Mouse (Mus musculus) heart, embryonic 14.5 days (tissue): ENCODE measurements at regions not wholly inside any gene's neighbourhood (a gene's known extent, or its start where the extent isn't known, plus 50 kb on each side); places are given as distances from the start of the nearest gene placed in this dataset.

Source experiments
- ATAC-seq: fragments of 200-750 bp; cut with Nextera tagmentation; 2 replicates; pipeline ENCODE4 v1.8.0; 2017; ENCODE audit warnings: low read depth, moderate TSS enrichment; ENCODE audit not compliant: insufficient number of reproducible peaks, insufficient read depth, low FRiP score
- H3K27ac ChIP-seq, 2 experiments: fragments of 200-500 bp in 1 of 2; fragments of 300-500 bp in 1 of 2; sonication (generic) in 1 of 2; replicated peaks in 1 of 2; 2 replicates each; pipeline ENCODE4 v1.5.1; 2012 to 2014; ENCODE audit warnings: low read depth in 2 of 2, low read length in 2 of 2, control low read depth in 1 of 2, mild to moderate bottlenecking in 1 of 2, mixed read lengths in 1 of 2; ENCODE audit not compliant: control insufficient read depth in 1 of 2, insufficient read depth in 1 of 2
- H3K27me3 ChIP-seq: fragments of 300-500 bp; sonication (generic); 2 replicates; pipeline ENCODE4 v1.6.1; 2014; ENCODE audit warnings: mild to moderate bottlenecking, low read length, control low read depth; ENCODE audit not compliant: control insufficient read depth, insufficient read depth
- H3K36me3 ChIP-seq: fragments of 300-500 bp; sonication (generic); 2 replicates; pipeline ENCODE4 v1.6.1; 2014; ENCODE audit warnings: mild to moderate bottlenecking, control low read depth, low read length, mixed read lengths; ENCODE audit not compliant: control insufficient read depth, insufficient read depth
- H3K4me1 ChIP-seq, 2 experiments: fragments of 200-500 bp in 1 of 2; fragments of 300-500 bp in 1 of 2; sonication (generic) in 1 of 2; 2 replicates each; pipeline ENCODE4 v1.6.1; 2012 to 2014; ENCODE audit warnings: low read length in 2 of 2, control low read depth in 1 of 2, mixed read lengths in 1 of 2; ENCODE audit not compliant: control insufficient read depth in 2 of 2, insufficient read depth in 2 of 2
- H3K4me2 ChIP-seq: fragments of 300-500 bp; sonication (generic); 2 replicates; pipeline ENCODE4 v1.6.1; 2014; ENCODE audit warnings: mild to moderate bottlenecking, low read length
- H3K4me3 ChIP-seq, 2 experiments: fragments of 200-500 bp in 1 of 2; fragments of 300-500 bp in 1 of 2; sonication (generic) in 1 of 2; 2 replicates each; pipeline ENCODE4 v1.5.1; 2012 to 2014; ENCODE audit warnings: low read length in 2 of 2, mild to moderate bottlenecking in 2 of 2, control low read depth in 1 of 2, low read depth in 1 of 2, moderate library complexity in 1 of 2; ENCODE audit not compliant: control insufficient read depth in 1 of 2, insufficient read depth in 1 of 2
- H3K9ac ChIP-seq: fragments of 300-500 bp; sonication (generic); 2 replicates; pipeline ENCODE4 v1.6.1; 2014; ENCODE audit warnings: mild to moderate bottlenecking, low read length
- H3K9me3 ChIP-seq: fragments of 300-500 bp; sonication (generic); 2 replicates; pipeline ENCODE4 v1.6.1; 2016; ENCODE audit warnings: low read length, control low read depth; ENCODE audit not compliant: control insufficient read depth
- WGBS: fragments of 180-500 bp; shearing (Covaris S2); extraction: QIAGEN DNeasy Blood & Tissue Kit; methylation state at CpG from one replicate; pipeline ENCODE4 v1.1.7; 2014; 5-methylcytosine and 5-hydroxymethylcytosine counted together

DNA sequence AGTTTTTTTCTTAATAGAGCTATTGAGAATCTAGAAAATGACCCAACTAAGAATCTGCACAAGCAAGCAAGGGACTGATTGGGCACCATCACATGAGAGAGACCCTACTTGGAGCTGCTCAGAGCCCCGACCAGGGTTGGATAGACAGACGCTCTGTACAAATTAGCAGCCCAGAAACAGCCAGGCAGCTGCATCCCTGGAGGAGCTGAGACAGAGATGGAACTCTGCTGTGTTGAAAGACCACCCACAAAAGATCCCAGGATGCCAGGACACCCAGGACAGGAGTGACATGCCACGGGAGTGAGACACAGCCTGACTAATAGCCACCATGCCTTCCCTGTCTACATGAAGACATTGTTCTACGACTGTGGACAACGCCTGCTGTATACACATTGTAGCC, 147.9 kb downstream of the Gm826 start:
- no peak for ATAC-seq
- no peak overlapping the region for H3K4me2 ChIP-seq
- H3K4me3 ChIP-seq, result no peak overlapping the region
- H3K27me3 ChIP-seq, result no peaks in the 10 kb centered on the region
- H3K9me3 ChIP-seq, result no peaks in the 10 kb centered on the region
- H3K9ac ChIP-seq, result no peak overlapping the region
- no peaks in the 10 kb centered on the region for H3K36me3 ChIP-seq
- no peaks in the 10 kb centered on the region for H3K4me1 ChIP-seq
- WGBS, result 83% methylated on average over 5 of the region's 5 CpGs
- no peak overlapping the region for H3K27ac ChIP-seq

- Histone ChIP-seq H3K36me3 (no peaks in the 10 kb centered on the region), H3K4me3 (no peak overlapping the region), H3K9me3 (no peaks in the 10 kb centered on the region), H3K9ac (no peak overlapping the region), H3K4me2 (no peak overlapping the region), H3K4me1 (no peaks in the 10 kb centered on the region), H3K27me3 (no peaks in the 10 kb centered on the region), H3K27ac (no peak overlapping the region)
- 69% methylated on average over 9 of the region's 9 CpGs for WGBS
- no peak for ATAC-seq
Observed at GRCm38 (mm10) chr2:160170975-160171515, 162.9 kb downstream of the Gm826 start.

DNA sequence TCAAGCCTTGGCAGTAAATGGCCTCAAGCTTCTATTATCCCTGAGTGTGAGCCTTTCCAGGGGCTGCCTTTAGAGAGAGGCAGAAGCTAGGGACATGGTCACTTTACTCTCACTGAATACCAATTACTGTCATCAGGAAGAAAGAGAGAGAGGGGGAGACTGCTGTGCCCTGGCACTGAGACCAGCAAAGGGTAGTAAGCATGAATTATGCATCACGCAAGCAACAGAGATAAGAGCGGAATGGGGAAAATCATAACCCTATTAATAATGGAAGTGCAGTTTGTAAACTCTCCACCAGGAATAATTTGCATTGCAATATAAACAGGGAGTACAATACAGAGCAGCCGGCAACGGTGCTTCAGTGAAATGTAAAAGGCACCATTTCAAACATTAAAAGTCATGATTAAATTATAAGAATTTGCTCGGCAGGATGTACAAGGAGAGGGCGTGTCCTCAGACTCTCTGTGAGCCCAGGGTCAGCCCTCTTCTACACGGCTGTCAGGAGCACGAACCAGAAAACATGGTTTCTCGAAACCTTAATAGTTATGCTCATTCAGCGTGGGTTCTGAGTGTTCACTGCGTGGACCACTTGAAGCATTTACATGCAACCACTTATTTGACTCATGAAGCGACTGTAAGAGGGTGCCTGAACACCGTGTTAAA, 175.2 kb downstream of the Gm826 start:
- no peak overlapping the region for H3K9ac ChIP-seq
- H3K4me3 ChIP-seq, result no peak overlapping the region
- WGBS, result 64% methylated on average over 13 of the region's 13 CpGs
- H3K27ac ChIP-seq, result no peak overlapping the region
- no peaks in the 10 kb centered on the region for H3K27me3 ChIP-seq
- H3K9me3 ChIP-seq, result no peaks in the 10 kb centered on the region
- H3K4me1 ChIP-seq, result peaks cover 5 to 11% of the 10 kb centered on the region in 2 experiments; a peak in 3 of 4 replicates
- ATAC-seq, result no peak
- 0 out of 2 replicates have a peak overlapping the region, but pooled peaks have one; percentile 3 for H3K4me2 ChIP-seq
- no peaks in the 10 kb centered on the region for H3K36me3 ChIP-seq

DNA sequence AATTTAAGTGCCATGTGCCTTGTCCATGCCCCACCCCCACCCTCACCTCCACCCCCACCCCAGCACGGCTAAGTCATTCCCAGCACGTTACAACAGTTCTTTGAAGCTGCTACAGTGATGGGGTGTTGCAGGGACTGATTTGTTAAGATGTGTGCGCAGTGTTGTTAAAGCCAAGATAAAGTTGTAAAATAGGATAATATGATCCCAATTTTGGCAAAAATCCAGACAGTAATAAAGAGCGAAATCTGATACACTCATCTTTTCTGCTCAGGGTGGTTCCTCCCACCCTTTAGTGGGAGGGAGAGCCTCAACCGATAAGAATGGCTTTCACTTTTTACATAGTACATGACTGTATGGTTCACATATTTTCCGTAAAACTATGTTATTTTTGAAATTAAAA, 180.2 kb downstream of the Gm826 start:
- no peaks in the 10 kb centered on the region for H3K27me3 ChIP-seq
- H3K9ac ChIP-seq, result no peak overlapping the region
- no peaks in the 10 kb centered on the region for H3K36me3 ChIP-seq
- ATAC-seq, result no peak
- peaks cover 3 to 11% of the 10 kb centered on the region in 2 experiments; a peak in 3 of 4 replicates for H3K4me1 ChIP-seq
- WGBS, result 59% methylated on average over 6 of the region's 6 CpGs
- H3K4me3 ChIP-seq, result no peak overlapping the region
- H3K27ac ChIP-seq, result no peak overlapping the region
- no peak overlapping the region for H3K4me2 ChIP-seq
- H3K9me3 ChIP-seq, result no peaks in the 10 kb centered on the region

- H3K9ac ChIP-seq, result no peak overlapping the region
- H3K27me3 ChIP-seq, result no peaks in the 10 kb centered on the region
- H3K4me2 ChIP-seq, result no peak overlapping the region
- no peaks in the 10 kb centered on the region for H3K4me1 ChIP-seq
- no peaks in the 10 kb centered on the region for H3K9me3 ChIP-seq
- no peak overlapping the region for H3K27ac ChIP-seq
- H3K36me3 ChIP-seq, result no peaks in the 10 kb centered on the region
- WGBS, result 81% methylated on average over 3 of the region's 3 CpGs
- ATAC-seq, result no peak
- no peak overlapping the region for H3K4me3 ChIP-seq
Observed at GRCm38 (mm10) chr2:160152101-160152500, 181.9 kb downstream of the Gm826 start.

DNA sequence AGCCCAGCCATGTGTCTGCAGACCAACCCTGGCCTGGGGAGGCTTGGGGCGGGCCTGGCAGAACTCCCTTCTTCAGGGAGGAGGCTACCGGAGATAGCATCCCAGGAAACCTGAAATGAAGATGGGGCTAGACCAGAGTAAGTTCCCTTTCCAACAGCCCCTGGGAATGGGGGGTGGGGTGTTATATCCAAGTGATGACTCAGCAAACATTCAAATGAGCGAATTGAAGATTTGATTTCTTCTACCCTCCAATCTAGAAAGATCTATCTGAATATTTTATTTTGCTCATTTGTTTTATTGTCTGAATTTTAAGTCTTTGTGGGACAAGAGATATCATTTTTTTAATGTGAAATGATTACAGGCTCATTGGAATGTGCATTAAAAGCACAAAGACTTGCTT, 185.0 kb downstream of the Gm826 start:
- H3K4me1 ChIP-seq, result no peaks in the 10 kb centered on the region
- no peak for ATAC-seq
- H3K36me3 ChIP-seq, result no peaks in the 10 kb centered on the region
- no peaks in the 10 kb centered on the region for H3K27me3 ChIP-seq
- H3K9me3 ChIP-seq, result no peaks in the 10 kb centered on the region
- H3K4me3 ChIP-seq, result no peak overlapping the region
- 84% methylated on average over 3 of the region's 3 CpGs for WGBS
- H3K9ac ChIP-seq, result no peak overlapping the region
- H3K4me2 ChIP-seq, result no peak overlapping the region
- H3K27ac ChIP-seq, result no peak overlapping the region

GRCm38 (mm10) chr2:160148516-160148915, 185.4 kb downstream of the Gm826 start:
- Histone ChIP-seq H3K4me1 (no peaks in the 10 kb centered on the region), H3K27ac (no peak overlapping the region), H3K9me3 (no peaks in the 10 kb centered on the region), H3K36me3 (no peaks in the 10 kb centered on the region), H3K4me3 (no peak overlapping the region), H3K27me3 (no peaks in the 10 kb centered on the region), H3K9ac (no peak overlapping the region), H3K4me2 (no peak overlapping the region)
- WGBS, result 73% methylated on average over 10 of the region's 10 CpGs
- ATAC-seq, result no peak

- Histone ChIP-seq H3K4me1 (no peaks in the 10 kb centered on the region), H3K4me2 (no peak overlapping the region), H3K27me3 (no peaks in the 10 kb centered on the region), H3K9ac (no peak overlapping the region), H3K4me3 (no peak overlapping the region), H3K27ac (no peak overlapping the region), H3K36me3 (no peaks in the 10 kb centered on the region), H3K9me3 (no peaks in the 10 kb centered on the region)
- ATAC-seq, result no peak
- 55% methylated on average over 2 of the region's 2 CpGs for WGBS
Observed at GRCm38 (mm10) chr2:160148031-160148430, 185.9 kb downstream of the Gm826 start.
